Mouse (Mus musculus) natural killer cell, adult 2 months (primary cell): Measurements from ENCODE around the gene Arr3.

Source experiments
- DNase-seq, 2 experiments: peaks; one replicate each; pipeline ENCODE4 v3.0.0; 2022; ENCODE audit warnings: low spot score in 2 of 2

Arr3 gene

DNA sequence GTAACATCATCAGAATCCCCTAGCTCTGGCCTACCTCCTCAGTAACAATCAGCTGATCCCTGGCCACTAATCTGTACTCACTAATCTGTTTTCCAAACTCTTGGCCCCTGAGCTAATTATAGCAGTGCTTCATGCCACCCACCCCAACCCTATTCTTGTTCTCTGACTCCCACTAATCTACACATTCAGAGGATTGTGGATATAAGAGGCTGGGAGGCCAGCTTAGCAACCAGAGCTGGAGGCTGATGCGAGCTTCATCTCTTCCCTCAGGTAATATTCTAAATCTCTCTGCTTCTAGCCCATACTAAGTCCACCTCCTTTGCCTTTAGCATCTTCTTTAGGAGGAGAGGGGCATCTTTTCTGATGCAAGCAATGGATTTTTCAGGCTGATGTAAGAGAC, at the start of gene Arr3:
Arr3 (plus strand) TSS at position 184 of the 400 bp plus-strand sequence.
- no peak for DNase-seq

- DNase-seq, result no peak
Measured at GRCm38 (mm10) chrX:100556026-100556425, 49.3 kb upstream of the Arr3 start.

- DNase-seq, result no peak
Measured at GRCm38 (mm10) chrX:100565696-100566095, 39.6 kb upstream of the Arr3 start.

GRCm38 (mm10) chrX:100571951-100572350, 33.3 kb upstream of the Arr3 start, which contains the start of gene Awat1:
Awat1 (plus strand) TSS chrX:100572251.
- DNase-seq, result no peak

DNA sequence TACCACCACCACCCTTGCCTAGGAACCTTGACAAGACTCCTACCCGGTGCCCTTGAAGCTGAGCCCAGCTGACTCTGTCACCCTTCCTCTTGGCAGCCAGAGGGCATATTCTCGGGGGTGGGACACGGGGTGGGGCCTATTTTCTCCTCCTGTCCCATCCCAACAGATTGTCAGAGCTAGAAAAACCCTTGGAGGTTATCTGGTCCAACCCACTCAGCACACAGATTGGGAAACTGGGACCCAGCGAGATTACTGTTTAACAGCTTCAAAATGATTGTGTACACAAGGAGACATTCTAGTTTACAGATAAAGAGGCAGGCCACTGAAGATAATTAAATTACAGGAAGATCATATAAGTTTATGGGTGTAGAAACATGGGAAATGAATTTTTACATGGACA, 10.5 kb upstream of the Arr3 start, which contains the start of gene P2ry4:
P2ry4 (minus strand) TSS at position 79 of the 400 bp plus-strand sequence.
- no peak for DNase-seq

DNA sequence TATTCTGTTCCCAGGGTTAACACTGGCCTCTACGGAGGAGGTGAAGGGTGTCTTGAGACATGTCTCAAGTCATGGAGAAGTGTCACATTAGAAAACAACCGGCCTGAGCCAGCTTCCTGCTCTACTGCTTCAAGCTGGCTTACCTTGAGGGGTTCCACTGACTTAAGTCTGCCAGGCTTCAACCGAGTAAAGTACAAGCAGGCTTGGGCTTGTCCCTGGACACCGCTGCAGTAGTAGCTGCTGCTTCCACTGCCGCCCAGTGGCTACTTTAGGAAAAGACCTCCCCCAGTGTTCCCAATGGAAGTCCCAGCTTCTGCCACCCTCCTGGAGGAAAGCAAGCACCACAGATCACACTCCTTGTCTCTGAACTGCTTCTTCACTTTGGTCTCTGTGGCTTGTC, 7.9 kb upstream of the Arr3 start:
- no peak for DNase-seq

DNA sequence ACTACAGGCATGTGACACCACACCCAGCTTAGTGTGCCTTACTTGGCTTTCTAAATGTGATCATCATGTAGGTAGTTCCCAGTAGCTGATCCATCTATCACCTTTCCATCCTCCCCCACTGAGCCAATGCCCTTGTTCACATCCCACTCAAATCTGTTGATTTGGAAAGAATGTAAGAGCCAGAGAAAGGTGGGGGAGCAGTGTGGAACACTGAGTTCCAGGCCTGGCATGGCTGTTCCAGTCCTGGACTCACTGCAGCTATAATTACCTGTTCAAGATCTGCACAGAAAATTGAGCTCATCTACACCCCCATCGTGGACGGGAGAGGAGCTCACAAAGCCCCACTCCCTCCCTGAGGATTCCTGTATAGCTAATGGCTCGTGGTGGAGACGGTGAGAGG, 5.5 kb upstream of the Arr3 start:
- DNase-seq, result no peak

GRCm38 (mm10) chrX:100618488-100618887, 13.2 kb downstream of the Arr3 start:
- no peak for DNase-seq

DNA sequence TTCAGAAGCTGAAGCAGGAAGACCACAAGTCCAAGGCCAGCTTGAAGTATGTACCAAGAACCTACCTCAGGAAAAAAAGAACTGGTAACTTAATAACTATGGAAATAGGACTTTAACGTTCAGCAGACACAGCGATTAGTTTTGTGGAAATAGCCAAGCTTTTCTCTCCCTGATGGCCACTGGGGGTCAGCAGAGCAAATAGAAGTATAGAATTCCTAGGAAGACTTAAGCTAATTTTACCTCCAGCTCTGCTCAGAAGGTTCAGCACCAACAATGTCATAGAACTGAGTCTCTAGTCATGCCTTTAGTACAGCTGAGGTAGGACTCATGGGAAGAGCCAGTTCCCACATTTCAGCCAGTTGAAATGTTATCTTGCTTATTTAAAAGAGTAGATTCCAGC, 16.1 kb downstream of the Arr3 start:
- DNase-seq, result no peak

DNA sequence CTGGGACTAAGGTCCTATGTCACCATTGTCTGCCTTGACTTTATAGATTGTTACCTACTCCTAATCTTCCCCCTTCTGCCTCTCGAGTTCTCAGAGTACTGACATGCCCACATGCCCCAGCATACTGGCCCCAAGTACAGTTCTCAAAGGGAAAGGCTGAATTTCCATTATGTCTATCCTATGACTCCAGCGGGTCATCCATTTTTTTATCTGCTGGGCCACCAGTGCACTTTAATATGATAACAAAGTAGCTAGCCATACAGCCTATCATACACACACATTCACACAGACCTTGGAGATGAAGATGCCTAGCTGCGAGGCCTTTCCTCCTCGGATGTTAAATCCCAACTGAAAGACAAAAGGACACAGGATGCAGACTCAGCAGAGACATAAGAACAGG, 18.9 kb downstream of the Arr3 start:
- DNase-seq, result no peak

GRCm38 (mm10) chrX:100625146-100625545, 19.8 kb downstream of the Arr3 start:
- no peak for DNase-seq

GRCm38 (mm10) chrX:100625546-100625801, 20.2 kb downstream of the Arr3 start, which contains the start of gene Kif4:
Kif4 (plus strand) TSS chrX:100625737.
- DNase-seq, result no peak

- DNase-seq, result peak; percentile 79 to 85
Measured at GRCm38 (mm10) chrX:100625802-100626793, 20.8 kb downstream of the Arr3 start, which contains the start of gene Pdzd11. Pdzd11 (minus strand) TSS chrX:100626568.

GRCm38 (mm10) chrX:100629076-100629475, 23.8 kb downstream of the Arr3 start:
- DNase-seq, result no peak

DNA sequence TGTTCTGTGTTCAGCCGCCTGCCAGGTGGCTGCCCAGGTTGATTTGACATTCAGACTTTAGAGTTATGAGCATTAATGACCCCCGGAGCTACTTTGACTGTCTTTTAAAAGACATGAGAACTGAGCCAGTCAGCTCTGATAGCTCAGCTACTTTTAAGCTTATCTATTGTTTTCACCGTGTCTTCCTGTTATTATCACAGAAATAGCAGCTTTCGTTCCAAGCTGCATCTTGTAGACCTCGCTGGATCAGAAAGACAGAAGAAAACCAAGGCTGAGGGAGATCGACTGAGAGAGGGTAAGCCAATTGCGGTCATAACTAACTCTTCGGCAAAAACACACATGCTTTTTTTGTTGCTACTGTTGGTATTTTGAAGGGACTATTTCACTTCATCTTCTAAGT, 33.2 kb downstream of the Arr3 start:
- no peak for DNase-seq

GRCm38 (mm10) chrX:100652848-100653247, 47.6 kb downstream of the Arr3 start:
- DNase-seq, result no peak

GRCm38 (mm10) chrX:100664825-100665224, 59.5 kb downstream of the Arr3 start:
- no peak for DNase-seq
